Mouse (Mus musculus): ENCODE measurements around the gene Myrfl. TPM values are rescaled to one million over a fixed set of nuclear protein-coding genes. Genes with fewer than 3 reads are reported as not detected.
A peak's percentile ranks its signal among the peaks of the same experiment; 100 is the strongest.

Myrfl gene
- total and polyA plus RNA-seq, 2 experiments from 2014 or later, result 0.23 TPM; not detected in 1

- Histone ChIP-seq H3K36me3 (replicated peaks; ENCODE audit: control insufficient read depth, insufficient read depth, low read length) (peaks cover 86% of the 10 kb centered on the region), H3K27ac (ENCODE audit: low read depth) (no peak overlapping the region), H3K4me3 (ENCODE audit: low read depth, low read length) (no peak overlapping the region), H3K9ac (replicated peaks; ENCODE audit: low read depth, low read length) (no peak overlapping the region), H3K9me3 (replicated peaks; ENCODE audit: control insufficient read depth, low read length) (no peaks in the 10 kb centered on the region), H3K27me3 (ENCODE audit: control insufficient read depth, insufficient read depth, low read length) (no peaks in the 10 kb centered on the region), H3K4me1 (ENCODE audit: control insufficient read depth, insufficient read depth) (no peaks in the 10 kb centered on the region), H3K4me2 (ENCODE audit: low read depth, low read length) (no peak overlapping the region)
- WGBS, result 92% methylated on average over 9 of the region's 9 CpGs
- no peak for ATAC-seq (ENCODE audit: insufficient read depth, low read depth)
- TF ChIP-seq EP300 (IDR thresholded peaks at IDR 0.05; ENCODE audit: low read depth) (no peak), CTCF (IDR thresholded peaks at IDR 0.05; ENCODE audit: low read depth) (no peak)
- no peak for DNase-seq (ENCODE audit: low spot score)
Observed at GRCm38 (mm10) chr10:116912850-116913249, 16.1 kb upstream of the Myrfl start.

GRCm38 (mm10) chr10:116908901-116909642 lies 12.4 kb upstream of the Myrfl start:
- Histone ChIP-seq H3K36me3 (replicated peaks; ENCODE audit: control insufficient read depth, insufficient read depth, low read length) (peaks cover 89% of the 10 kb centered on the region), H3K4me2 (ENCODE audit: low read depth, low read length) (no peak overlapping the region), H3K4me3 (ENCODE audit: low read depth, low read length) (no peak overlapping the region), H3K4me1 (ENCODE audit: control insufficient read depth, insufficient read depth) (no peaks in the 10 kb centered on the region), H3K9ac (replicated peaks; ENCODE audit: low read depth, low read length) (no peak overlapping the region), H3K9me3 (replicated peaks; ENCODE audit: control insufficient read depth, low read length) (no peaks in the 10 kb centered on the region), H3K27me3 (ENCODE audit: control insufficient read depth, insufficient read depth, low read length) (no peaks in the 10 kb centered on the region), H3K27ac (ENCODE audit: low read depth) (peak overlapping the region; percentile 11; the same call in 1 of the 2 replicates)
- ATAC-seq (ENCODE audit: insufficient read depth, low read depth) (peak; percentile 65), DNase-seq (ENCODE audit: low spot score) (no peak)
- WGBS, result 37% methylated on average over 15 of the region's 15 CpGs
- TF ChIP-seq CTCF (IDR thresholded peaks at IDR 0.05; ENCODE audit: low read depth) (no peak), EP300 (IDR thresholded peaks at IDR 0.05; ENCODE audit: low read depth) (no peak)

GRCm38 (mm10) chr10:116906794-116907193 lies 10.1 kb upstream of the Myrfl start:
- Histone ChIP-seq H3K4me1 (ENCODE audit: control insufficient read depth, insufficient read depth) (no peaks in the 10 kb centered on the region), H3K4me2 (ENCODE audit: low read depth, low read length) (no peak overlapping the region), H3K4me3 (ENCODE audit: low read depth, low read length) (no peak overlapping the region), H3K9me3 (replicated peaks; ENCODE audit: control insufficient read depth, low read length) (no peaks in the 10 kb centered on the region), H3K36me3 (replicated peaks; ENCODE audit: control insufficient read depth, insufficient read depth, low read length) (peaks cover 68% of the 10 kb centered on the region), H3K27ac (ENCODE audit: low read depth) (no peak overlapping the region), H3K27me3 (ENCODE audit: control insufficient read depth, insufficient read depth, low read length) (no peaks in the 10 kb centered on the region), H3K9ac (replicated peaks; ENCODE audit: low read depth, low read length) (no peak overlapping the region)
- no peak for TF ChIP-seq EP300 (IDR thresholded peaks at IDR 0.05; ENCODE audit: low read depth)
- no peak for TF ChIP-seq CTCF (IDR thresholded peaks at IDR 0.05; ENCODE audit: low read depth)
- 92% methylated on average over 9 of the region's 9 CpGs for WGBS
- DNase-seq (ENCODE audit: low spot score), result no peak
- no peak for ATAC-seq (ENCODE audit: insufficient read depth, low read depth)

- H3K27me3 ChIP-seq (ENCODE audit: control insufficient read depth, insufficient read depth, low read length), result no peaks in the 10 kb centered on the region
- TF ChIP-seq CTCF (IDR thresholded peaks at IDR 0.05; ENCODE audit: low read depth), result no peak
- no peak for TF ChIP-seq EP300 (IDR thresholded peaks at IDR 0.05; ENCODE audit: low read depth)
- WGBS, result 80% methylated on average over 10 of the region's 10 CpGs
- no peak overlapping the region for H3K9ac ChIP-seq (replicated peaks; ENCODE audit: low read depth, low read length)
- no peak overlapping the region for H3K4me3 ChIP-seq (ENCODE audit: low read depth, low read length)
- no peaks in the 10 kb centered on the region for H3K9me3 ChIP-seq (replicated peaks; ENCODE audit: control insufficient read depth, low read length)
- H3K27ac ChIP-seq (ENCODE audit: low read depth), result no peak overlapping the region
- no peaks in the 10 kb centered on the region for H3K4me1 ChIP-seq (ENCODE audit: control insufficient read depth, insufficient read depth)
- ATAC-seq (ENCODE audit: insufficient read depth, low read depth), result no peak
- H3K36me3 ChIP-seq (replicated peaks; ENCODE audit: control insufficient read depth, insufficient read depth, low read length), result peaks cover 45% of the 10 kb centered on the region
- H3K4me2 ChIP-seq (ENCODE audit: low read depth, low read length), result no peak overlapping the region
- no peak for DNase-seq (ENCODE audit: low spot score)
Observed at GRCm38 (mm10) chr10:116904503-116904908, 7.8 kb upstream of the Myrfl start.

- Histone ChIP-seq H3K27ac (ENCODE audit: low read depth) (no peak overlapping the region), H3K4me3 (ENCODE audit: low read depth, low read length) (no peak overlapping the region), H3K4me1 (ENCODE audit: control insufficient read depth, insufficient read depth) (no peaks in the 10 kb centered on the region), H3K36me3 (replicated peaks; ENCODE audit: control insufficient read depth, insufficient read depth, low read length) (no peaks in the 10 kb centered on the region), H3K9ac (replicated peaks; ENCODE audit: low read depth, low read length) (no peak overlapping the region), H3K27me3 (ENCODE audit: control insufficient read depth, insufficient read depth, low read length) (no peaks in the 10 kb centered on the region), H3K9me3 (replicated peaks; ENCODE audit: control insufficient read depth, low read length) (no peaks in the 10 kb centered on the region), H3K4me2 (ENCODE audit: low read depth, low read length) (no peak overlapping the region)
- ATAC-seq (ENCODE audit: insufficient read depth, low read depth) (no peak), DNase-seq (ENCODE audit: low spot score) (no peak)
- TF ChIP-seq EP300 (IDR thresholded peaks at IDR 0.05; ENCODE audit: low read depth), result no peak
- TF ChIP-seq CTCF (IDR thresholded peaks at IDR 0.05; ENCODE audit: low read depth), result no peak
- WGBS, result 89% methylated on average over 12 of the region's 12 CpGs
Observed at GRCm38 (mm10) chr10:116895108-116895833, 1.4 kb downstream of the Myrfl start.
